Mouse (Mus musculus) kidney, postnatal 14 days (tissue): ENCODE measurements at regions not wholly inside any gene's neighbourhood (a gene's known extent, or its start where the extent isn't known, plus 50 kb on each side); places are given as distances from the start of the nearest gene placed in this dataset.

Experiments
- DNase-seq: peaks from one replicate; pipeline ENCODE4 v3.0.0; 2022; ENCODE audit warnings: mixed read lengths

- DNase-seq, result no peak
Measured at GRCm38 (mm10) chr1:73797858-73798257, 326.4 kb downstream of the Tns1 start.

- DNase-seq, result no peak
Measured at GRCm38 (mm10) chr1:73797413-73797812, 326.8 kb downstream of the Tns1 start.

- DNase-seq, result no peak
Measured at GRCm38 (mm10) chr1:73793871-73794270, 330.4 kb downstream of the Tns1 start.

- DNase-seq, result no peak
Measured at GRCm38 (mm10) chr1:73793256-73793655, 331.0 kb downstream of the Tns1 start.

GRCm38 (mm10) chr1:73792311-73792710 lies 331.9 kb downstream of the Tns1 start:
- no peak for DNase-seq

GRCm38 (mm10) chr1:73787666-73788065 lies 336.6 kb downstream of the Tns1 start:
- no peak for DNase-seq

GRCm38 (mm10) chr1:73787224-73787623 lies 337.0 kb downstream of the Tns1 start:
- DNase-seq, result no peak

GRCm38 (mm10) chr1:73783303-73783702 lies 340.9 kb downstream of the Tns1 start:
- DNase-seq, result no peak

- no peak for DNase-seq
Measured at GRCm38 (mm10) chr1:73782871-73783270, 341.4 kb downstream of the Tns1 start.

- no peak for DNase-seq
Measured at GRCm38 (mm10) chr1:73771773-73772172, 352.5 kb downstream of the Tns1 start.

GRCm38 (mm10) chr1:73770631-73771030 lies 353.6 kb downstream of the Tns1 start:
- no peak for DNase-seq

GRCm38 (mm10) chr1:73764611-73765333 lies 359.5 kb downstream of the Tns1 start:
- DNase-seq, result no peak

- no peak for DNase-seq
Measured at GRCm38 (mm10) chr1:73758110-73759061, 365.9 kb downstream of the Tns1 start.

- DNase-seq, result no peak
Measured at GRCm38 (mm10) chr1:73755791-73756190, 368.5 kb downstream of the Tns1 start.

- DNase-seq, result no peak
Measured at GRCm38 (mm10) chr1:73754928-73755327, 369.3 kb downstream of the Tns1 start.

GRCm38 (mm10) chr1:73753157-73753556 lies 371.1 kb downstream of the Tns1 start:
- no peak for DNase-seq

- no peak for DNase-seq
Measured at GRCm38 (mm10) chr1:73748702-73749101, 375.5 kb downstream of the Tns1 start.

- no peak for DNase-seq
Measured at GRCm38 (mm10) chr1:73744555-73745234, 379.6 kb downstream of the Tns1 start.

- DNase-seq, result peak; percentile 61
Measured at GRCm38 (mm10) chr1:73743737-73744554, 380.3 kb downstream of the Tns1 start.

- peak; percentile 74 for DNase-seq
Measured at GRCm38 (mm10) chr1:73737083-73737482, 387.2 kb downstream of the Tns1 start.

- no peak for DNase-seq
Measured at GRCm38 (mm10) chr1:73728377-73728776, 395.9 kb downstream of the Tns1 start.

- no peak for DNase-seq
Measured at GRCm38 (mm10) chr1:73727781-73728180, 396.5 kb downstream of the Tns1 start.
